Mouse (Mus musculus): Measurements from ENCODE around the gene Sphk2.

Sphk2 gene

DNA sequence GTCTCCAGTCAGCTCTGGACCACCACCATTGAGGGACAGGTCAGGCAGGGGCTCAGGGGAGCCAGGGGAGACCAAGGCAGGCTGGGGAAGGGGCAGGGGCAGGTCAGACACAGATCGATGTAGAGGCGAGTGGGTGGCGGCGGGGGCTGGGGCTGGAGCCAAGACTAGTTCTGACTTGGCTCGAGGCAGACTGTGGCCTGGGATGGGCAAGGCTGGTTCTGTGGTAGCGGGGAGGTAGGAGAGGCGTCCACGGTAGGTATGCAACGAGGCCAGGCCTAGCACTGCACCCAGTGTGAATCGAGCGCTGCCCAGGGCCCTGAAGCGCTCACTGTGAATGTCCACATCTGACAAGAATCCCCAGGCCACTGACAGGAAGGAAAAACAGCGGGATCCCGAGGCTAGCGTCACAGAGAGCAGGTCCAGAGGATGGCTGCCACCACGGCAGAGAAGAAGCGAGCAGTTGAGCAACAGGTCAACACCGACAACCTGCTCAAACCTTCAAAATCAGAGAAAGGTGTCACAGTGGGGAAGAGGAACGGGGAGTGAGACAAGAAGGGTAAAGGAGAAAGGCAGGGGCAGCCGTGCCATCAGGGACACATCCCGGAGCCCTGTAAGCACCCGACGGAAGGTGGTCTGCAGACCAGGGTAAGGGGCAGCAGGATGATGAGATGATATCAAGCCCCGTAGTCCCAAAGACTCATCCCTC is 6.3 kb downstream of the Sphk2 start:
- DNase-seq (ENCODE audit: low spot score in 2 of 2) = no peak

DNA sequence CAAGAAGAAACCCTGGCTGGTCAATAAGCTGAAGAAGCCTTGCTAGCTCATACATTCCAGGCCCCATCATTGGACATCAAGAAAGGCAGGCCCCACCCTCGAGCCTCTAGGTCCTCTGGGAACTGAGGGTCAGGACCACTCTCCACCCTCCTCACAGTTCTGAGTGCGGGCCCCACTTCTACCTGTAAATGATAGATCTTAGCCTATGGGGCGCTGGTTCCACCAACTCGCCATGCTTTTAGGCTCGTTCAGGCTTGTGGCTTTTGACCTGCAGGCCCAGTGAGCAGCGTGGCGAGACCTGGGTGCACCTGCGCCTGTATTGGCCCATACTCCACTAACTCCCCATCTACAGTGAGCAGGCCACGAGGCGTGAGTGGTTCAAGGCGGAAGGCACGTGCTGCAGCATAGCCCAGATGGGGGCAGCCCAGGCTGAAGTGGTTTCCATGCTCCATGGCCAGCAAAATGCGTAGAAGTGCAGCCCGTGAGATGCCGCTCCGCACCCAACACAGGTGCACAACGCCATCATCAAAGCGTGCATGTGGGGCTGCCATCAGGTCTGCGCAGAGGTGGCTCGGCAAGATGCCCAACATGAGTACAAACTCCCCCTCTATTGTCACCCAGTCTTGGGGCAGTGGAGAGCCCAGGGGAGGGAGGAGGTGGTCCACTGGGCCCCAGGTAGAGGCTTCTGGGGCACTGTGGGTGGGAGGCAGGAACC is 7.2 kb downstream of the Sphk2 start:
- no peak for DNase-seq (ENCODE audit: low spot score in 2 of 2)

DNA sequence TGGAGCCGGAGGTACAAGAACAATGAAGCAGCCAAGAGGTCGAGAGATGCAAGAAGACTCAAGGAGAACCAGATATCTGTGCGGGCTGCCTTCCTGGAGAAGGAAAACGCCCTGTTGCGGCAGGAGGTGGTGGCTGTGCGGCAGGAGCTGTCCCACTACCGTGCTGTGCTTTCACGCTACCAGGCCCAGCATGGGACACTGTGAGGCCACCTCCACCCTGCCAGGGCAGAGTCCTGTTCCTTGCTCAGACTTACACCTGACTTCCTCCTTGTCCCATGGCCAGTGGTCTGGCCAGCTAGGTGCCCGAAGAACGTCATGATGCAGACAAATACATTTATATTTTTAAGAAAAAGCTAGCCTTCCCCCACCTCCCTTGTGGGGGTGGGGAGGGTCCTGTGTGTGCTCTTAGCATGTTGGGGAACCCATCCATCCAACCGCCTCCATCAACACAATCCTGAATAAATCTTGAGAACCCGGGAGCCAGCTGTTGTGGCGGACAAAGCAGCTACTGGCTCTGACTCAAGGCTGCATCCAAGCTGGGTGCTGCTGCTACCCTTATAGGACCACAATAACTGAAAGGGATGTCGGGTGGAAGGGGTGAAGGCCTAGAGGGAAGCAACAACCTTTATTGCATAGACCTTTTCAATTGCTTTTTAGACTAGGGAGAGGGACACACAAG is 8.0 kb downstream of the Sphk2 start:
- no peak for DNase-seq (ENCODE audit: low spot score in 2 of 2)

DNA sequence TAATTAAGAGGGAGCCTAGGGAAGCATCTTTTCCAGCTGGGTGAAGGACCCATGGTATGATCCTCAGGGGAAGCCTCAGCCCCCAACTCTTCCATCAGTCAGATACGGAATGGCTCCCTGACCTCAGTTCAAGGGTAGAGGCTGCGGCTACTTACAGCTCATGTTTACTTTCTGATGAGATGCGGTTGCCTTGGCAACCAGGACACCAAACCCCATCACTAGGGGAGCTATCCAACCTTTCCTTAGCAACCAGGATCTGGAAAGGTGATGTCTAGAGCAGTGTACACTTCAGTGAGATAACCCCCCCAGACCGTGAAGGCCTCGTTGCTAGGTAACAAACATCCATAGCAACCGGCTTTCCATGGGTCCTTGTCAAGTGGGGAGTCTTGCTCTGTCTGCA is 8.8 kb downstream of the Sphk2 start:
- DNase-seq (ENCODE audit: low spot score in 2 of 2) = no peak

DNA sequence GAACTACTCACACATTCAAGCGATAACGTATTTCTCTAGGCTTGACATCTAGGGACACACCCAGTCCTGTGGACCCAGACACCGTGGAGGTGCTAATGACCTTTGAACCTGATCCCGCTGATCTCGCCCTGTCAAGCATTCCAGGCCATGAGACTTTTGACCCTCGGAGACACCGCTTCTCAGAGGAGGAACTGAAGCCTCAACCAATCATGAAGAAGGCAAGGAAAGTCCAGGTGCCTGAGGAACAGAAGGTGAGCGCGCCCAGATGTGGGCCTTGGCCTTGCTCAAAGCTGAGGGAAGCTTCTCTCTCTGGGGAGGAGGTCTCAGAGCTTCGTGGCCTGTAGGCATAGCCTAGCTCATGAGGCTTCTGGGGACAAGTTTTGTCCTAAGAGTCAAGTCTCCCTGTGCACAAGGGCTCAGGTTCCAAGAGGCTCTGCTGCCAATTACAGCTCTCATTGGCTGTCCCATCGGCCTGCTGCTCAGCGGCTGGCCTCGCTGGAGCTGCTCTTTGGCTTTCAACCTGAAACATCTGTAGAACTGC is 9.5 kb downstream of the Sphk2 start:
- no peak for DNase-seq (ENCODE audit: low spot score in 2 of 2)

DNA sequence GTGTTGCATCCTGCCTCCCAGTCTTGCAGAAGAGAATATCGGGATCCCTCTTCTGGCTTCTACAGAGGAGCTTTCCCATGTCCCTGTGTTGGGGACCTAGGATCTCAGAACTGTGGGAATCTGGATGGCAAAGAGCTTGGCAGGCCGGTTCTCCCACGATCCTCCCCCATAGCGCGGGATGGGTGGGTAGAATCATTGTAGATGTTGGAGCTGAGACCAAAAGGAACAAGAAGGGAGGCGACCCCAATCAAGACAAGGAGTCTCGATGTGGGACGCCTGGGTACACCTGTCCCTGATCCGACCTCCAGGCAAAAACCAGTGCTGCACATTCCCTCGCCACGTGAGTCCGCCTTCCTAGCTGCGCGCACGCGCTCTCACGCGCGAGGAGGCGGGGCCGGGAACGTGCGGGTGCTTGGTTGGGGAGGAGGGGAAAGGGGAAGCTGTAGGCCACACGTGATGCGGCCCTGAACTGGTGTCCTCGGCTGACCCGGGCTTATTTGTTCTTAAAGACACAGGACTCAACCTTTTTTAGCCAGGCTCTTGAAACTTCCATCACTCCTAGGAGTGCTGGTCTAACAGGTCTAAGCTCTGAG is 10.3 kb downstream of the Sphk2 start:
- peak; percentile 89 to 93 for DNase-seq (ENCODE audit: low spot score in 2 of 2)

DNA sequence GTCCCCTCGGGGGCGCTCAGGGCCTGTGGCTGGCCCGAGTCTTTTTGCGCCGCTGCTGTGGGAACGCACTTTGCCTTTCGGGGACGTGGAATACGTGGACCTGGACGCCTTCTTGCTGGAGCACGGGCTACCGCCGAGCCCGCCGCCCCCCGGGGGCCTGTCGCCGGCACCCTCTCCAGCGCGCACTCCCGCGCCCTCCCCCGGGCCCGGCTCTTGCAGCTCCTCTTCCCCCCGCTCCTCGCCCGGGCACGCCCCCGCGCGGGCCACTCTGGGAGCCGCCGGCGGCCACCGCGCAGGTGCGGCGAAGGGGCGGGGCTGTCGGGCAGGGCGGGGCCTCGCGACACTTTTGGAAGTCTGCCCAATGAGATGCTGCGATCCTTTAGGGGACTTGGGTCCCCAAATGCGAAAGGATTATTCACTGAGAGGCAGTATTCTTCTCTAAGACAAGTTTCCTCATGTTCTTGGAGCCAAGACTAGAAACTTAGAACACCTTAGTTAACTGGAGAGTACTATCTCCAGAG is 11.0 kb downstream of the Sphk2 start:
- DNase-seq (ENCODE audit: low spot score in 2 of 2) = peak; percentile 74 to 87

DNA sequence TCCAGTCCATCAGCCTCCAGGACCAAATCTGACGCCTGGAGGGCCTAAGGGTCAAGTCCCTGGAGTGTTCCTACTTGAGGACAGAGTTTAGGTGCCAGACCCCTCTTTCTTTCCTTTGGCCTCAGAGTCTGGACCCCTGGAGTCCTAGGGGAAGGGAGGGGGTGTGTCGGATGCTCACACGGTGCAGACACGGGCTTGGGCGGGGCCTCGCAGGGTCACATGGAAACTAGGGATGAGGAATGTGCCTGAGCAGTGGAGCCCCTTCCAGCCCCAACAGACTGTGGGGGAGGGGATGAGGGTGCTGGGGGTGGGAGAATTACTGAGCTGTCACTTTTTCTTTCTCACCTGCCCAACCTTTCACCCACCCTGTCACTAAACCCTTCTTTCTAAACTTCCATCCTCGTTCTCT is 11.9 kb downstream of the Sphk2 start:
- peak in 1 of 2 experiments; percentile 22 for DNase-seq (ENCODE audit: low spot score in 2 of 2)

DNA sequence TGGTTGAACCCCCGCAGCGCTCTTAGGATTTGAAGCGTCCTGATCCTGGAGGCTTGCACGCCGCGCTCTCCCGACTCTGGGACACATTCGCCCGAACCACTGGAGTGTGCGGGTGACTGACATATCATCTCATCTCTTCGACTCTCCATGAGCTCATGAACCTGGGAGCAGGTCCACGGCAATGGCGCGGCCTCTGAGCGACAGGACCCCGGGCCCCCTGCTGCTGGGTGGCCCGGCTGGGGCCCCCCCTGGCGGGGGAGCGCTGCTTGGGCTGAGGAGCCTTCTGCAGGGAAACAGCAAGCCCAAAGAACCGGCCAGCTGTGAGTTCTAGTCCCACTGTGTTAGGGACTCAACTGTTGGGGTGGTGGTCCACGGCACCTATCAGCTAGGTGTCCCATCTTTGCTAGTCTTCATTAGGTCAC is 12.3 kb downstream of the Sphk2 start:
- no peak for DNase-seq (ENCODE audit: low spot score in 2 of 2)

DNA sequence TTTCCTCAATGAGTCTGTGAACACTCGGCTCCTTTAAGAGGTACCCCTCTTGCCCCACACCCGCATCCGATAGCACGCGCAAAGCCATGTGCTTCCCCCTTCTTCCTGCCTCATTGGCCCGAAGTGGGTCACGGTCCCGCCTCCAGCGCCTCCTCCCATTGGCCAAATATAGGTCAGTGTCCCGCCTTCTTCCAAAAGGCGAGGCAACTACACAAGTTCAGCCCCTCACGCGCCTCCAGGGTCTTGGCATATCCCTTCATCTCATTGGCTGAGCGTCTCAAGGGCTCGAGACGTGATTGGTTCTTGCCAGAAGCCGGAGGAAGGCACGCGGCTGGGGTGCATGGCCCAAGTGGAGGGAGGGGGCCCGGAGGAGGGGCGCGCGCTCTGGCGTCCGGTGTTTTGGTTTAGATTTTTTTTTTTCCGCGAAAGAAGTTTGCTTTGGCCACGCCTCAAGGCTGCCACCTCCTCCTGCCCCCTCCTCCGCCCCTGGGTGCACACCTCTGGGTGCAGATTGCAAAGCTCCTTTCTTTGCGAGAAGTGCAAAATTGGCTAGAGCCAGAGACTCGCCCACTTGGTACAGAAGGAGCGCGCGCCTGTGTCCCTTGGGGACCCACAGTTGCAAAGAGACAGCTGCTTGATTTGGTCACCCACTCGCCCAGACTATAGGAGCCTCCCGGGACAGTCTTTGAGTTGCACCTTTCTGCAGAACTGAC is 12.9 kb downstream of the Sphk2 start, which contains the start of gene Dbp:
Gene Dbp (plus strand): TSS at position 359 of the 713 bp plus-strand sequence.
- DNase-seq (ENCODE audit: low spot score in 2 of 2) = peak; percentile 98 to 99

DNA sequence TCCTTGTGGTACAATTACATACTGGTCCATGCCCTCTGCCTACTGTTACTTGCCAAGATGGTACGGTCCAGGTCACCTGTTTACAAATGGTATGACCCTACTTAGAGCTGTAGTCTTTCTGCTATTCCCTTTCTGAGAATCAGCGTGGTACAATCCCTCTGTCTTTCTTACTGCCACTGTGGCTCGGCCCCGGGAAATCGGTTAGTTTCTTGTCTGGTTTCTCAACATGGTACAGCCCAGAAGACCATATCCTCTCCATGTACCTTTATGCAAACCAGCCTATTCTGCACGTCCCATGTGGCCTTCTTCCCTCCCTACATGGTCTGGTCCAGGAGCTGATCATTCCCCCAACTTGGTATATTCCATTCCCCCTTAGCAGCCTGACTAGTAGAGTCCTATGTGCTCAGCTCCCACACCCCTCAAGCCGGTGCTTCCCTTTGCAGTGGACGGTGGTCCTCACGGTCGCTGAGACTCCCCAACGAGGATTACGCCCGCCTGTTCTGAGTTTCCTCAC is 13.7 kb downstream of the Sphk2 start:
- peak; percentile 64 to 70 for DNase-seq (ENCODE audit: low spot score in 2 of 2)

DNA sequence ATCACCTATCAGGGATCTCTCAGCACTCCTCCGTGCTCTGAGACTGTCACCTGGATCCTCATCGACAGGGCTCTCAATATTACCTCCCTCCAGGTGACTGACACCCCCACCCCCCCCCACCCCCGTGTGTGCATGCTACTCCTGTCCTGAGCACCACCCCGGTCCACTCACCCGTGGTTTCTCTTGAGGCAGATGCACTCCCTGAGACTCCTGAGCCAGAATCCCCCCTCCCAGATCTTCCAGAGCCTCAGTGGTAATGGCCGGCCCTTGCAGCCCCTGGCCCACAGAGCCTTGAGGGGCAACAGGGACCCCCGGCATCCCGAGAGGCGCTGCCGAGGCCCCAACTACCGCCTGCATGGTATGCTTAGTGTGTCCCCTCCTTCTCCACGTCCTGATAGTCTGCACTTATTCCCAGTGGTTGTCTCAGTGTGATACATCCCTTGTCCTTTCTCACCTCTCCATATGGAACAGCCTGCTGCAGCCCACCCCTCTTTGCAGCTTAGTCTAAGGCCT is 14.2 kb downstream of the Sphk2 start:
- no peak for DNase-seq (ENCODE audit: low spot score in 2 of 2)

DNA sequence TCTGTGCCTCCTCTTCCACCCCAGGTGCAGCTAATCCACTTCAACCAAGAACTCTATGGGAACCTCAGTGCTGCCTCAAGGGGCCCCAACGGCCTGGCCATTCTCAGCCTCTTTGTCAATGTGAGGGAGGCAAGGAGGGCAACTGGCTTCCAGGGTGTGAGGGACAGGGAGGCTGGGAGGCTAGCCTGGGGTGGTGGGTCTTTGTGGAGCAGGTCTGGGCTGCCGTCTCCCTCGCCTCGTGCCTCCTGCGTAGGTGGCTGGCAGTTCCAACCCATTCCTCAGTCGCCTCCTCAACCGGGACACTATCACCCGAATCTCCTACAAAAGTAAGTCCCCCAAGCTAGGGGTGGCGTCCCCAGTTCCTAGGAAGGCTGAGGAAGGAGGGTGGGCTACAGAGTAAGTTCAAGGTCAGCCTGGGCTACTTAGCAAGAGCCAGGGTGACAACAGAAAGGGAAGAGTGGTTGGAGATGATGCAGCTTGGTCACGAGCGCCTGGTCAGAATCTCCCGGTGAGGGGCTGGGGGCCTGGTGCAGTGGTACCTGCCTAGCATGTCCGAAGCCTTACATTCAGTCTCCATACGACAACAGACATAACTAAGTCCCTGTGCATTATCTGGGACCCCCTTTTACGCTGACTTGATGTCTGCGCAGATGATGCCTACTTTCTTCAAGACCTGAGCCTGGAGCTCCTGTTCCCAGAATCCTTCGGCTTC is 14.8 kb downstream of the Sphk2 start:
- DNase-seq (ENCODE audit: low spot score in 2 of 2) = no peak

DNA sequence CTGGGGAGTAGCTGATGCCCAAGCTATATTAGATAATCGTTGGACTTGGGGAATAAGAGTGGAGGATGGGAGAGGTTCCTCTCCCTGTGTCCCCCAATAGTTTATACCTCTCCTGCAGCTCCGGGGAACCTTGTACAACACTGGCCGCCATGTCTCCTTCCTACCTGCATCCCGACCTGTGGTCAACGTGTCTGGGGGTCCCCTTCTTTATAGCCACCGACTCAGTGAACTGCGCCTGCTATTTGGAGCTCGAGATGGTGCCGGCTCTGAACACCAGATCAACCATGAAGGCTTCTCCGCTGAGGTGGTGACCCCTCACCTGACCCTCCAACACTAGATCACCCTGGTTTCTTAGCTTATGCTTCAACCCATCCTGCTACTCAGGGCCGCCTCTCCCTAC is 15.5 kb downstream of the Sphk2 start:
- no peak for DNase-seq (ENCODE audit: low spot score in 2 of 2)

DNA sequence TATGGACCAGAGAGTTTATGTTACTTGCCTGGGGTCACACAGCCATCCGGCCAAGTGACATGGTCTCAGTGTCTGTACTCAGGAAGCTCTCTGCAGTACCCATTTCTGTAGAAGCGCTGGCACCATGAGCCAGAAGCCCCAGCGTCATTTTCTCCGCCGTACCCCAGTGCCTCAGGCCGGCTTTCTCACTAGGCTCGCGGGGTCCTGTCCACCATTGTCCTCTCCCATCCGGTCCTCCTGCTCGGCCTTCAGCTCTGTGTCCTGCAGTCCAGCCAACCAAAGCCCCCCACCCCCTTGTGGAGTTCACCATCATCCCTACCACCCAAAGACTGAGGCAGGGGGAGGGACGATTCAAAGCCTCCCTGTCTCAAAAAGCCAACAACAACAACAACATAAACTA is 16.2 kb downstream of the Sphk2 start:
- DNase-seq (ENCODE audit: low spot score in 2 of 2) = no peak

DNA sequence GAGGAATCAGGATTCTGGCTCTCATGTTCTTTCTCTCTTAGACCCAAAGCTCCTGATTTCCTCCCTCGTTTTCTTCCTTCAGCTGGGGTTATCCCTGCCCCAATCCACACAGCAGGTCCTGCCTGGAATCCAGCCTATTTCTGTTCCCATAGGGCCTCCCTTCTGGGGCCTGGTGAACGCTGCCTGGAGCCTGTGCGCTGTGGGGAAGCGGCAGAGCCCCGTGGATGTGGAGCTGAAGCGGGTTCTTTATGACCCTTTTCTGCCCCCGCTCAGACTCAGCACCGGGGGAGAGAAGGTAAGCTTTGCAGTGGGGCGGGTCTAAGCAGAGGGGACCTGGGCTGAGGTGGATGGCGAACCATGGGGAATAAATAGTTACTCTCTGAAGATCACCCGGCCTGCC is 16.7 kb downstream of the Sphk2 start:
- DNase-seq (ENCODE audit: low spot score in 2 of 2) = no peak

DNA sequence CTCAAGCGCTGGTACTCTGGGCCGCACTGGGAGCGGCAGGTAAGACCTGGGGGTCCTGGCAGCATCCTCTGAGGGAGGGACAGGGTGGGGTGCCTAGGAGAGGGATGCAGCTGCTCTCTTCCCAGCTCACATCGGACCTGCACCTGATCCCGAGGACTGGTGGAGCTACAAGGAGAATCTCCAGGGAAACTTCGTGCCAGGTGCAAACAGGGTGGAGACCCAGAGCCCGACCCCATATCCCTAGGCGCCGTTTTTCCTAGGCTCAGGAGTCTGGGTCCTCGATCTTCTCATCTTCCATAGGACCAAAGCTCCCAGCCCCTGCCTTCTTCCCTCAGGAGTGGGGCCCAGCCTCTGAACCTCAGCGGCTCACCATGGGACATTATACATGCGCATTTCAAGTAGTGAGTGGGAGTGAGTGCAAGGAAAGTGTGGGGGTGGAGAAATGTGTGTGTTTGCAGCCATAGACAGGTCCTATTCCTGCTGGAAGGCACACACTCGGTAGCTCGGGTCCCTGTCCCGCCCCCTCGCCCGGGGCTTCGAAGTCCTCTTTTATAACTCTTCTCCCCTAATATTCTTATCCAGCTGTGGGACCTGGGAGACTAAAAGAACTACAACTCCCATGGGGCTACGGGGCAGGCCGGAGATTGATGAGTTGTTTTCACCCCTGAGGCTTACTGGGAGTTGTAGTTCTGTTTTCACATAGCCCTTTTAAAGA is 17.3 kb downstream of the Sphk2 start:
- DNase-seq (ENCODE audit: low spot score in 2 of 2) = peak; percentile 60 to 64

DNA sequence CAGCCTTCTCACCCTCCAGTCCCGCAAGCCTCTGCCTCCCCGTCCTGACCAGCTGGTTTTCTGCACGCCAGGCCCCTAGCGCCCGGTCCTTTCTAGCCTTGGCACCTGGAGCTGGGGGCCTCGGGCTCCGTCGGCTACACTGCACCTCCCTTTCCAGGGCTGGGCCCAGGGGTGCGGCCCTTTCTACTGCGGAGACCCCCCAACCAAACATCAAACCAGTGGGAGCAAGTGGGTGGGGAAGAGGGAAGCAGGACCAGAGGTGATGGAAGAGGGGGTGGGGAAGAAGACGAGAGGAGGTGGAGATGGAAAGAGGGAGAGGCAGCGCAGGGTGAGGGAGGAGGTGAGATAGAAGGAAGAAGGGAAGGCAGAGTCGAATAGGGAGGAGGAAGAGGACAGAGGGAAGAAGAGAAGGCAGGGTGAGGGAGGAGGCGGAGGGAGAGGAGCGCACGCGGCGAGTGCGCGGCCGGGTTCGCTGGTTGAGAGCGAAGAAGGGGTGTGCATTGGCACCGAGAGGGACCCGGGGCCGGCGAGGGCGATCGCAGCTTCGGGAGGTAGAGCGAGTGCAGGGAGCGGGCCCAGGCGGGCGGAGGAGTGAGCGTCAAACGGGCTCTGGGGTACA is 18.2 kb downstream of the Sphk2 start, which contains the start of gene Car11:
Gene Car11 (plus strand): TSS at position 321 of the 619 bp plus-strand sequence.
- DNase-seq (ENCODE audit: low spot score in 2 of 2) = no peak

DNA sequence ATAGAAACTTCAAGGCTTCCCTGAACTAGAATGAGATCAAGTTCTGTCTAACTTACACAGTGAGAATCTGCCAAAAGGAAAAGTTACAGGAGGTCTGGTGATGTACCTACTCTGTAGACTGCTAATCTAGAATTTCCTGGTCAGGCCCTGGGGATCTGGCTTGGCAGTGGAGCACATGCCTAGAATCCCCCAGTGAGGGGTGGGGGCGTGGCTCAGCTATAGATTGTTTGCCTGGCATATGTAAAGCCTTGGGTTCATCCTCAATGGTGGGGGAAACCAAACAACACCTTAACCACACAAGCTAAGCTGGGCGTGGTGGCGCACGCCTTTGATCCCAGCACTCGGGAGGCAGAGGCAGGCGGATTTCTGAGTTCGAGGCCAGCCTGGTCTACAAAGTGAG is 19.9 kb downstream of the Sphk2 start:
- no peak for DNase-seq (ENCODE audit: low spot score in 2 of 2)
